Mouse (Mus musculus) hematopoietic stem cell, adult 5-6 weeks (primary cell): ENCODE data around the gene Pdap1. TPM values are rescaled to one million over a fixed set of nuclear protein-coding genes. Genes with fewer than 3 reads are reported as not detected.

Experiments
- ATAC-seq, 2 experiments: fragments of 125-278 bp in 1 of 2; replicated peaks in 1 of 2; 2 replicates each; pipeline ENCODE4 v1.8.0; 2016 to 2017; ENCODE audit warnings: inconsistent platforms in 2 of 2, mild to moderate bottlenecking in 2 of 2, moderate number of reproducible peaks in 2 of 2, low read depth in 1 of 2, moderate TSS enrichment in 1 of 2; ENCODE audit not compliant: low FRiP score in 2 of 2, poor library complexity in 2 of 2, severe bottlenecking in 2 of 2, insufficient read depth in 1 of 2, low TSS enrichment in 1 of 2
- total RNA-seq: library from RNA; stranded (forward); fragments of 172-1452, 232-1000 nt; gene quantifications from 2 replicates; pipeline ENCODE4 v1.2.3, GENCODE M21; 2017

Pdap1 gene
- total RNA-seq, 1 experiment from 2014 or later, result 177 TPM

GRCm38 (mm10) chr5:145129124-145129523 lies 10.9 kb downstream of the Pdap1 start:
- no peak for ATAC-seq

GRCm38 (mm10) chr5:145126580-145126979 lies 13.5 kb downstream of the Pdap1 start:
- ATAC-seq, result no peak

GRCm38 (mm10) chr5:145123396-145123795 lies 16.6 kb downstream of the Pdap1 start:
- no peak for ATAC-seq

GRCm38 (mm10) chr5:145120921-145121320 lies 19.1 kb downstream of the Pdap1 start:
- no peak for ATAC-seq

- ATAC-seq, result no peak
These were observed 20.7 kb downstream of the Pdap1 start for GRCm38 (mm10) chr5:145119385-145119784.

- no peak for ATAC-seq
These were observed 21.6 kb downstream of the Pdap1 start for GRCm38 (mm10) chr5:145118461-145118860.

GRCm38 (mm10) chr5:145118005-145118404 lies 22.0 kb downstream of the Pdap1 start:
- ATAC-seq, result no peak

- ATAC-seq, result no peak
These were observed 23.1 kb downstream of the Pdap1 start for GRCm38 (mm10) chr5:145116916-145117315.

- peak; percentile 72 to 81 for ATAC-seq
These were observed 23.7 kb downstream of the Pdap1 start for GRCm38 (mm10) chr5:145116316-145116715.

GRCm38 (mm10) chr5:145115736-145116135 lies 24.3 kb downstream of the Pdap1 start:
- ATAC-seq, result no peak

- peak; percentile 42 to 60 for ATAC-seq
These were observed 25.2 kb downstream of the Pdap1 start for GRCm38 (mm10) chr5:145114606-145115473.

- peak; percentile 34 to 50 for ATAC-seq
These were observed 25.9 kb downstream of the Pdap1 start, which contains the start of gene Arpc1b for GRCm38 (mm10) chr5:145114071-145114605. TSS of gene Arpc1b (plus strand) at chr5:145114215.

GRCm38 (mm10) chr5:145113416-145113815 lies 26.6 kb downstream of the Pdap1 start:
- no peak for ATAC-seq

GRCm38 (mm10) chr5:145112566-145112965 lies 27.5 kb downstream of the Pdap1 start:
- ATAC-seq, result no peak

GRCm38 (mm10) chr5:145110401-145110800 lies 29.6 kb downstream of the Pdap1 start:
- ATAC-seq, result no peak

- no peak for ATAC-seq
These were observed 34.3 kb downstream of the Pdap1 start for GRCm38 (mm10) chr5:145105694-145106275.

GRCm38 (mm10) chr5:145104328-145104727 lies 35.7 kb downstream of the Pdap1 start:
- ATAC-seq, result no peak

GRCm38 (mm10) chr5:145102706-145103105 lies 37.3 kb downstream of the Pdap1 start:
- ATAC-seq, result no peak
